Mouse (Mus musculus) MEL (cell line): Measurements from ENCODE around the gene Abcc3. TPM values are rescaled to one million over a fixed set of nuclear protein-coding genes. Genes with fewer than 3 reads are reported as not detected.

Source experiments
- DNase-seq: peaks from one replicate; pipeline ENCODE4 v3.0.0; 2011; ENCODE audit warnings: low read depth, low spot score
- H3K27ac ChIP-seq: 2 replicates; pipeline ENCODE4 v1.5.1; 2012; ENCODE audit warnings: low read depth, mild to moderate bottlenecking, control low read depth, low read length, moderate library complexity; ENCODE audit not compliant: control insufficient read depth
- H3K27me3 ChIP-seq, 2 experiments: fragments of 150-350 bp in 1 of 2; sonication (generic) in 1 of 2; 2 replicates each; pipeline ENCODE4 v1.6.1; 2012; ENCODE audit warnings: low read length in 2 of 2, mild to moderate bottlenecking in 2 of 2, improper control_type of control experiment in 1 of 2, moderate library complexity in 1 of 2; ENCODE audit not compliant: insufficient read depth in 2 of 2, control insufficient read depth in 1 of 2
- H3K36me3 ChIP-seq, 2 experiments: 2 replicates each; pipeline ENCODE4 v1.6.1; 2012 to 2014; ENCODE audit warnings: low read length in 2 of 2, improper control_type of control experiment in 1 of 2, inconsistent platforms in 1 of 2, mild to moderate bottlenecking in 1 of 2; ENCODE audit not compliant: insufficient read depth in 2 of 2, control insufficient read depth in 1 of 2
- H3K4me1 ChIP-seq, 2 experiments: fragments of 150-350 bp in 1 of 2; sonication (generic) in 1 of 2; 2 replicates each; pipeline ENCODE4 v1.6.1; 2012; ENCODE audit warnings: low read length in 2 of 2, improper control_type of control experiment in 1 of 2, mild to moderate bottlenecking in 1 of 2; ENCODE audit not compliant: insufficient read depth in 2 of 2, control insufficient read depth in 1 of 2
- H3K4me3 ChIP-seq, 2 experiments: fragments of 150-350 bp in 1 of 2; sonication (generic) in 1 of 2; 2 replicates each; pipeline ENCODE4 v1.5.1; 2012; ENCODE audit warnings: low read depth in 2 of 2, low read length in 2 of 2, mild to moderate bottlenecking in 2 of 2, moderate library complexity in 2 of 2, control low read depth in 1 of 2, improper control_type of control experiment in 1 of 2; ENCODE audit not compliant: control insufficient read depth in 1 of 2, insufficient read depth in 1 of 2
- H3K79me2 ChIP-seq: 2 replicates; pipeline ENCODE4 v1.6.1; 2012; ENCODE audit warnings: mild to moderate bottlenecking, low read length, moderate library complexity; ENCODE audit not compliant: control insufficient read depth, poor library complexity, insufficient read depth
- H3K9ac ChIP-seq: 2 replicates; pipeline ENCODE4 v1.6.1; 2012; ENCODE audit warnings: low read depth, mild to moderate bottlenecking, control low read depth, low read length, moderate library complexity; ENCODE audit not compliant: control insufficient read depth, poor library complexity, severe bottlenecking
- H3K9me3 ChIP-seq: fragments of 150-350 bp; sonication (generic); replicated peaks from 2 replicates; pipeline ENCODE4 v1.6.1; 2012; ENCODE audit warnings: mild to moderate bottlenecking, low read length, improper control_type of control experiment, moderate library complexity; ENCODE audit not compliant: insufficient read depth
- HCFC1 ChIP-seq: IDR thresholded peaks from 2 replicates; pipeline ENCODE4 v1.6.1; 2012; ENCODE audit warnings: low read depth, mild to moderate bottlenecking, inconsistent platforms, low read length, improper control_type of control experiment, moderate library complexity
- ZNF384 ChIP-seq: IDR thresholded peaks from 2 replicates; pipeline ENCODE4 v1.6.1; 2012; ENCODE audit warnings: low read depth, mild to moderate bottlenecking, inconsistent platforms, low read length, improper control_type of control experiment
- polyA plus RNA-seq, 2 experiments: library from polyadenylated mRNA; stranded (reverse) in 1 of 2; unstranded in 1 of 2; fragments of >175 nt in 1 of 2; fragments of >200 nt in 1 of 2; gene quantifications; 2 replicates each; pipeline versions ENCODE4 v1.2.1 to v1.2.4; 2012; ENCODE audit warnings: low replicate concordance in 2 of 2, low read depth in 1 of 2; ENCODE audit not compliant: insufficient read length in 2 of 2, insufficient read depth in 1 of 2, missing spikeins in 1 of 2
- total RNA-seq: library from RNA; depleted of rRNA; stranded (reverse); fragments of 300-350 nt; gene quantifications from 2 replicates; pipeline ENCODE4 v1.2.3, GENCODE M21; 2012; rRNA removed

Gene Abcc3
- total and polyA plus RNA-seq, 3 experiments = 0.27 to 0.29 TPM; not detected in 1

DNA sequence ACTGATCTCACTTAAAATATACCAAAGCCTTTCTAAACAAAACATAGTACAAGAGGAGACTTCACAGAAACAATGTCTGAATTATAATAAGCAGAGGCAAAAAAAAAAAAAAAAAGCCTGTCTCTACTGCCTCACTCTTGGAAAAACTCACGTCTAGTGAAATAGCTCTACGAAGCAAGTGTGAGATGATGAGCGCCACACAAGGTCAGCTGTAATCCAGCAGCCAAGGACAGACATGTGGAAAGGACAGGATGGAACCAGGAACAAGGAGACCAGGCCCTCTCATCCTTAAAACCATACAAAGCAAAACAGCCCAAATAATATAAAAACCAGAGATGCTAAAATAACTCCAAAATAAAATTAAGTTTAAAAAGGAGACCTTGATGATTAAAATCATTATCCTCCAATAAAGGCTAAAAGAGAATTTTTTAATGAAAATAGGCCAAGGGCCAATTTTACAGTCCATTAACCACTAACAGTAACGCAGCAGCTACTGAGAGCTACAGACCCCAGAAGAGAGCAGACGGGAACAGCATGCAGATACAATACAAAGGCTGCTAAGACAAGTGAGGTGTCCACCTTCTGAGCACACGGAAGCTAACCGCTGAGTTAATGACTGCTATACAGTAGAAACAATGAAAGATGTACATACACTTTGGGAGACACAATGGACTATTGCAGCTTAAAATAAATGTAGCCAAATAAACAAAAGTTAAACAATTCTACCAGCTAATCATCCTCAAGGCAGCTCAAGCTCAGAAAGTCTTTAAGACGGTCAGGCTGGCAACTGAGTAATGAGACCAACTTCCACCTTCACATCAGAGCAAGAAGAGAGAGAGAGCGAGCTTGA is 97.6 kb downstream of the Abcc3 start:
- no peak for DNase-seq
- no peaks in the 10 kb centered on the region for H3K27me3 ChIP-seq
- H3K27ac ChIP-seq = no peak overlapping the region
- H3K9ac ChIP-seq = no peak overlapping the region
- H3K4me1 ChIP-seq = no peaks in the 10 kb centered on the region
- peaks cover 0 to 97% of the 10 kb centered on the region in 2 experiments; a peak in 3 of 4 replicates for H3K36me3 ChIP-seq
- no peak overlapping the region for H3K4me3 ChIP-seq
- H3K79me2 ChIP-seq = no peaks in the 10 kb centered on the region
- TF ChIP-seq HCFC1 (no peak), ZNF384 (0 out of 2 replicates have a peak, but pooled peaks have one; percentile 7)
- TF ChIP-seq, all 39 proteins: peak for 1
- H3K9me3 ChIP-seq = no peaks in the 10 kb centered on the region

Other genes with a start within 250 kb of the Abcc3 start
- 2.4 and 3.4 TPM in 2 replicates for gene Tob1, start 181.5 kb downstream of the Abcc3 start, total RNA-seq
- 1 to 10 TPM in 1 of 2 experiments, not detected in 1; 7.5 TPM for gene Tob1, start 181.5 kb downstream of the Abcc3 start, polyA plus RNA-seq
- not detected in 2 replicates for gene Wfikkn2, start 147.0 kb downstream of the Abcc3 start, total RNA-seq
- not detected for gene Wfikkn2, start 147.0 kb downstream of the Abcc3 start, polyA plus RNA-seq
- gene Gm21885, start 111.1 kb downstream of the Abcc3 start, total RNA-seq = not detected in 2 replicates
- gene Gm21885, start 111.1 kb downstream of the Abcc3 start, polyA plus RNA-seq = under 1 TPM in 1 of 2 experiments, not detected in 1; 0.74 TPM
- gene Luc7l3, start 71.0 kb downstream of the Abcc3 start, total RNA-seq = 47.3 and 52.3 TPM in 2 replicates
- gene Luc7l3, start 71.0 kb downstream of the Abcc3 start, polyA plus RNA-seq = 10 to 100 TPM; 54.7 to 90.5 TPM
- 37.1 and 39.4 TPM in 2 replicates for gene Ankrd40, start 65.0 kb downstream of the Abcc3 start, total RNA-seq
- gene Ankrd40, start 65.0 kb downstream of the Abcc3 start, polyA plus RNA-seq = 10 to 100 TPM in 1 of 2 experiments, not detected in 1; 60.0 TPM
- 0.04 TPM in 1 of 2 replicates, not detected in the other for gene Cacna1g, start 81.2 kb upstream of the Abcc3 start, total RNA-seq
- under 1 TPM in 1 of 2 experiments, not detected in 1; 0.01 TPM for gene Cacna1g, start 81.2 kb upstream of the Abcc3 start, polyA plus RNA-seq
- not detected in 2 replicates for gene Spata20, start 93.2 kb upstream of the Abcc3 start, total RNA-seq
- gene Spata20, start 93.2 kb upstream of the Abcc3 start, polyA plus RNA-seq = not detected
- gene Epn3, start 107.0 kb upstream of the Abcc3 start, total RNA-seq = not detected in 2 replicates
- not detected for gene Epn3, start 107.0 kb upstream of the Abcc3 start, polyA plus RNA-seq
- 0.12 TPM in 1 of 2 replicates, not detected in the other for gene Mycbpap, start 128.7 kb upstream of the Abcc3 start, total RNA-seq
- under 1 TPM in 1 of 2 experiments, not detected in 1; 0.17 TPM for gene Mycbpap, start 128.7 kb upstream of the Abcc3 start, polyA plus RNA-seq
- gene Rsad1, start 156.3 kb upstream of the Abcc3 start, total RNA-seq = 27.9 and 28.7 TPM in 2 replicates
- 10 to 100 TPM in 1 of 2 experiments, not detected in 1; 24.0 TPM for gene Rsad1, start 156.3 kb upstream of the Abcc3 start, polyA plus RNA-seq
- 0.08 TPM in 1 of 2 replicates, not detected in the other for gene Chad, start 172.1 kb upstream of the Abcc3 start, total RNA-seq
- under 1 TPM in 1 of 2 experiments, not detected in 1; 0.11 TPM for gene Chad, start 172.1 kb upstream of the Abcc3 start, polyA plus RNA-seq
- 2.8 and 3.3 TPM in 2 replicates for gene Acsf2, start 208.9 kb upstream of the Abcc3 start, total RNA-seq
- 10 to 100 TPM in 1 of 2 experiments, not detected in 1; 13.1 TPM for gene Acsf2, start 208.9 kb upstream of the Abcc3 start, polyA plus RNA-seq
- gene Lrrc59, start 236.8 kb upstream of the Abcc3 start, total RNA-seq = 423 and 464 TPM in 2 replicates
- gene Lrrc59, start 236.8 kb upstream of the Abcc3 start, polyA plus RNA-seq = 100 to 1,000 TPM; 486 to 633 TPM